Mouse (Mus musculus) splenic B cell, adult 2 months (primary cell): Measurements from ENCODE around the gene Olfr1404.
"Not testable (repeated sequence)": the region's sequence is repeated elsewhere in the genome, so short reads cannot be mapped to it uniquely, and the experiment has no call there.

Source experiments
- DNase-seq: peaks from one replicate; pipeline ENCODE4 v3.0.0-alpha.2; 2011; ENCODE audit warnings: low read depth, low spot score
- H3K27me3 ChIP-seq: 2 replicates; pipeline ENCODE4 v1.6.1; 2012; ENCODE audit warnings: mild to moderate bottlenecking, low read length, moderate library complexity, mixed read lengths; ENCODE audit not compliant: control insufficient read depth, poor library complexity, insufficient read depth, severe bottlenecking
- H3K36me3 ChIP-seq: 2 replicates; pipeline ENCODE4 v1.6.1; 2012; ENCODE audit warnings: mild to moderate bottlenecking, low read length, moderate library complexity, mixed read lengths; ENCODE audit not compliant: control insufficient read depth, poor library complexity, insufficient read depth, severe bottlenecking

The Olfr1404 gene

GRCm38 (mm10) chr1:173212092-173212491, at the start of gene Olfr1404:
Gene Olfr1404, plus strand, starts transcription at chr1:173212392.
- DNase-seq: no peak
- Histone ChIP-seq H3K27me3 (no peaks in the 10 kb centered on the region), H3K36me3 (no peaks in the 10 kb centered on the region)

DNA sequence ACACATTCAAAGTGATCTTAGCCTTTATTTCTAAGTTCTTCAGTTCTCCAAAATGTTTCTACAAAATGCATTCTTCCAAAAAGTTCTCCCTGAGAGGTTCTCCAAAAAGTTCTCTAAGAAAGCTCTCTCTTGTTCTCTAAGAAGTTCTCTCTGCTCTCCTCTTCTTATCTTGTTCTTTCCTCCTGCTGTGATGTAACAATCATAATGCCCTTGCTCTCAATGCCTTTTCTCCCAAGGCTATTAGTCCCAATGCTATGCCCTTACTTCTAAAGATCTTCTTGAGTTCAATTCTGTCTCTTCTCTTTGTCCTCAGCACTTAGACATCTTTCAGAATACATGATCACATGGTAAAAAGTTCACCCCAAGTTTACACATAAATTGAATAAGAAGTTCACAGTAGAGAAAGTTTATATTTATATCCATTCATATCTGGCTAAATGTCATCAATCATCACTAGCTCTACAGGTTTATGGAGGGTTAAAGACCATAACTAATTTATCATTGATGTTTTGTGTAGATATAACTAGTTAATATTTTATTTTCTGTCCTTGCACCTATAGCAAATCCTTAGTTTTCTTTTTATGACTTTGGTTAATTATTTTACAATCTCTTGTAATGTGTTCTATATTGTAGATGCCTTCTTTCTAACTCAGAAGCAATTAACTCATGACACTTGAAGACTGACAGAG, 37.9 kb upstream of the Olfr1404 start:
- H3K27me3 ChIP-seq: no peaks in the 10 kb centered on the region
- H3K36me3 ChIP-seq: no peaks in the 10 kb centered on the region
- no peak for DNase-seq

GRCm38 (mm10) chr1:173190540-173190939, 21.7 kb upstream of the Olfr1404 start, which contains the start of gene Olfr1406:
Gene Olfr1406, minus strand, starts transcription at chr1:173190640.
- H3K36me3 ChIP-seq: no peaks in the 10 kb centered on the region
- DNase-seq: no peak
- no peaks in the 10 kb centered on the region; the same call in 1 of the 2 replicates for H3K27me3 ChIP-seq

DNA sequence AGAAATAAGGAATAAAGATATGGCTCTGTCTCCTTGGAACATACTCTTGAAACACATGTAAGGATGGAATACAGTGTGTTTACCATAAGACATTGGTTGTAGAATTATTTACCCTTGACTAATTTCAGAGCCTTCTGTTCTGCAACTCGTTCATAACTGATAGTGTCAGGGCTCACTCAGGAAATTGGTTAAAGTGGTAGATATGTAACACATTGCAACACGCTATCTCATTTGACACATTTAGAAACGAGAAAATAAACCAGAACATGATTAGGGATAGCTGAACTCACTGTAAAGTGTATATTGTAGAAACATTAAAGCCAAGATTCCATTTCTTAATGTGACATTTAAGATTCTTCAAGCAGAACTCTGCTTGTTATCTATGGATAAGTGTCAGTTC, 20.1 kb upstream of the Olfr1404 start:
- Histone ChIP-seq H3K36me3 (no peaks in the 10 kb centered on the region), H3K27me3 (no peaks in the 10 kb centered on the region; the same call in 1 of the 2 replicates)
- no peak for DNase-seq

DNA sequence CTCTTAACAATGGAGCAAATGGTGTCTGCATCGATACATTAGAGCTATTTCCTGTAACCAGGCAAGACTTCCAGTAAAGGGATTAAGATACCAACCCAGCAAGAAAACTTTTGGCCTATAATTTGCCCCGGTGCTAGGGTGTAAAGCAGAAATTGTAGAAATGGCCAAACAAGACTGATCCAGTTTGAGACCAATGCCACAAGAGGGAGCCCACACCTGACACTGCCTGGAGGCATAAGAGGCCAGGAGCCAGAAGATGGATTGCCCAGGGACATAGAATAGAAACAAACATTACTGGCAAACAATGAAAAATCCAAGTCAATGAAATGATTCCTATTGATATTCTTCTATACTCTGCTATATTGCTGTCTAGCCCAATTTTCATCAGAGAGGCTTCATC, 15.8 kb upstream of the Olfr1404 start:
- no peaks in the 10 kb centered on the region for H3K27me3 ChIP-seq
- DNase-seq: no peak
- no peaks in the 10 kb centered on the region for H3K36me3 ChIP-seq

GRCm38 (mm10) chr1:173197508-173197907, 14.7 kb upstream of the Olfr1404 start, which contains the start of gene Olfr218:
Gene Olfr218, plus strand, starts transcription at chr1:173197808.
- Histone ChIP-seq H3K27me3 (no peaks in the 10 kb centered on the region), H3K36me3 (no peaks in the 10 kb centered on the region)
- DNase-seq: no peak

- Histone ChIP-seq H3K36me3 (no peaks in the 10 kb centered on the region), H3K27me3 (no peaks in the 10 kb centered on the region)
- no peak for DNase-seq
These were observed 4.3 kb downstream of the Olfr1404 start for GRCm38 (mm10) chr1:173216481-173216880.

DNA sequence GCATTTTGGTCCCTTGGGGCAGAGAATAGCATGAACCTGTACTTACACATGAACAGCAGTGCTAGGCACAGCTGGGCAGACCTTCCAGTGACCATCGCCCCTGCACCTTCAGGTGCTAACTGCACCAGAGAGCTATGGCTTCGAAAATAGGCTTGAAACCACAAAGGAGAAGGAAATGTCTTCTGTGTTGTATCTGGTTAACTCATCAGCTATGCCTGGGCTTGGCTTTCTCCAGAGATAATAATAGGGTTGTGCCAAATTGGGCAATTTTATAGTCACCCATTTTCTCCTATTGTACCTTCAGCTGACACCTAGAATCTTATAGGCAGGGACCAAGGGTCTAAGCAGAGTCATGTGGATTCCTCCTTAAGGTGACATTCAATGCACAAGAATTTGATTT, 14.9 kb downstream of the Olfr1404 start, which contains the start of gene Fcer1a:
Gene Fcer1a, minus strand, starts transcription at position 134 of the 400 bp plus-strand sequence.
- Histone ChIP-seq H3K27me3 (no peaks in the 10 kb centered on the region), H3K36me3 (no peaks in the 10 kb centered on the region)
- DNase-seq: no peak

- DNase-seq, H3K27me3 ChIP-seq, H3K36me3 ChIP-seq: not testable (repeated sequence)
These were observed 24.8 kb downstream of the Olfr1404 start for GRCm38 (mm10) chr1:173237004-173237403.

DNA sequence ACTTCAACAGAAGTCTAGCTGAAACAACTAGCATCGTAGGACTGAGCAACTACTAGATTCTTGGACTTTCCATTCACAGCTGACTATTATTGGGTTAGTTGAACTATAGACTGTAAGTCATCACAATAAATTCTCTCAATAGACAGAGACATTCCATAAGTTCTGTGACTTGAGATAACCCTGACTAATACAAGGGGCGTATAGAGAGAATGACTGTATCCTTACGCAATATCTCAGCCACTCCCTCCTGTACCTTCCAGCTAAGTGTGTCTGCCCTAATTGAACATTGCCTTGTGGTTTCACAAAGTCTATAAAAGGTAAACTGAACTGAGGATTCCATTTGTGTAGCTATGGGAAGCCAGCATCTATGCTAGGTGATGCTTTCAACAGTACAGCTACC, 37.7 kb downstream of the Olfr1404 start:
- no peak for DNase-seq

DNA sequence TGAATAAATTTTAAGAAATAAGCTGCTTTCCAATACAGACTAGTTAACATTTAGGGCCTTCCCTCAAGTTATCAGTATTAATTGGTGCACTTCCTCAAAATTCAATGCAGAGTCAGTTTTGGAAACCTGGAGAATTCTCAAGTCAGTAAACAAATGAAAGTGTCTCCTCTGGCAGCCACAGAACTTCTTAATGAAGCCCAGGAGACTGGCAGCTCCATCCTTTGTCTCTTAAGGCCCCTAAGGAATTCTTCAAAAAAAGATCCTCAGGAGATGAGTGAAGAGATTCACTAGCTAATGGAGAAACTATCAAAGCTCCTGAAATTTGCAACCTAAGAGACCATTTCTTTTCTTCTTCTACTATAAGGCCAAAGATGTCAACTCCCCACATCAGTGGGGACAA, 53.5 kb downstream of the Olfr1404 start, which contains the start of gene Olfr418:
Gene Olfr418, plus strand, starts transcription at position 301 of the 400 bp plus-strand sequence.
- no peak for DNase-seq
- Histone ChIP-seq H3K27me3 (no peaks in the 10 kb centered on the region), H3K36me3 (no peaks in the 10 kb centered on the region)

More for the DNA sequence above, 37.7 kb downstream of the Olfr1404 start:
- H3K36me3 ChIP-seq: no peaks in the 10 kb centered on the region
- H3K27me3 ChIP-seq: no peaks in the 10 kb centered on the region
